Mouse (Mus musculus) midbrain, postnatal 0 days (tissue): ENCODE data around the gene Slfn3. TPM values are rescaled to one million over a fixed set of nuclear protein-coding genes. Genes with fewer than 3 reads are reported as not detected.

ENCODE experiments used
- ATAC-seq: fragments of 200-750 bp; cut with Nextera tagmentation; 2 replicates; pipeline ENCODE4 v1.8.0; 2017; ENCODE audit warnings: moderate number of reproducible peaks, mild to moderate bottlenecking, moderate TSS enrichment, moderate library complexity; ENCODE audit not compliant: low FRiP score
- DNase-seq: peaks from one replicate; pipeline ENCODE4 v3.0.0-alpha.2; 2015; ENCODE audit warnings: low spot score
- H3K27ac ChIP-seq: fragments of 300-500 bp; sonication (generic); 2 replicates; pipeline ENCODE4 v1.5.1; 2014; ENCODE audit warnings: low read depth, mild to moderate bottlenecking, low read length, mixed read lengths
- H3K27me3 ChIP-seq: fragments of 300-500 bp; sonication (generic); 2 replicates; pipeline ENCODE4 v1.6.1; 2014; ENCODE audit warnings: low read length, control low read depth, mixed read lengths; ENCODE audit not compliant: insufficient read depth
- H3K36me3 ChIP-seq: fragments of 300-500 bp; sonication (generic); 2 replicates; pipeline ENCODE4 v1.6.1; 2014; ENCODE audit warnings: low read length, control low read depth, mixed read lengths; ENCODE audit not compliant: insufficient read depth
- H3K4me1 ChIP-seq: fragments of 300-500 bp; sonication (generic); 2 replicates; pipeline ENCODE4 v1.6.1; 2014; ENCODE audit warnings: mild to moderate bottlenecking, control low read depth, antibody characterized with exemption, low read length, mixed read lengths; ENCODE audit not compliant: insufficient read depth
- H3K4me2 ChIP-seq: fragments of 300-500 bp; sonication (generic); 2 replicates; pipeline ENCODE4 v1.6.1; 2014; ENCODE audit warnings: low read depth, mild to moderate bottlenecking, low read length, mixed read lengths; ENCODE audit not compliant: poor library complexity, severe bottlenecking
- H3K4me3 ChIP-seq: fragments of 300-500 bp; sonication (generic); 2 replicates; pipeline ENCODE4 v1.5.1; 2014; ENCODE audit warnings: low read depth, mild to moderate bottlenecking, low read length, moderate library complexity
- H3K9ac ChIP-seq: fragments of 300-500 bp; sonication (generic); replicated peaks from 2 replicates; pipeline ENCODE4 v1.6.1; 2014; ENCODE audit warnings: mild to moderate bottlenecking, low read length, moderate library complexity, mixed read lengths; ENCODE audit not compliant: poor library complexity, severe bottlenecking
- H3K9me3 ChIP-seq: fragments of 300-500 bp; sonication (generic); 2 replicates; pipeline ENCODE4 v1.6.1; 2016; ENCODE audit warnings: low read length, control low read depth
- CTCF ChIP-seq: IDR thresholded peaks from 2 replicates; pipeline ENCODE4 v1.5.1; 2016; ENCODE audit warnings: antibody characterized with exemption, mild to moderate bottlenecking
- WGBS: fragments of 180-500 bp; shearing (Covaris S2); extraction: QIAGEN DNeasy Blood & Tissue Kit; methylation state at CpG from one replicate; pipeline ENCODE4 v1.1.7; 2014; 5-methylcytosine and 5-hydroxymethylcytosine counted together
- polyA plus RNA-seq: library from polyadenylated mRNA; unstranded; fragments of >200 nt; fragmentation: Nextera tagmentation; extraction: Ambion mirVana; gene quantifications from 2 replicates; pipeline ENCODE4 v1.2.1, GENCODE M21; 2015
- total RNA-seq: library from RNA; depleted of rRNA; stranded (reverse); fragments of >200 nt; gene quantifications from 2 replicates; pipeline ENCODE4 v1.2.3, GENCODE M21; 2014; rRNA removed

Slfn3 gene
- total and polyA plus RNA-seq, 2 experiments from 2014 or later: 0.12 to 0.22 TPM

DNA sequence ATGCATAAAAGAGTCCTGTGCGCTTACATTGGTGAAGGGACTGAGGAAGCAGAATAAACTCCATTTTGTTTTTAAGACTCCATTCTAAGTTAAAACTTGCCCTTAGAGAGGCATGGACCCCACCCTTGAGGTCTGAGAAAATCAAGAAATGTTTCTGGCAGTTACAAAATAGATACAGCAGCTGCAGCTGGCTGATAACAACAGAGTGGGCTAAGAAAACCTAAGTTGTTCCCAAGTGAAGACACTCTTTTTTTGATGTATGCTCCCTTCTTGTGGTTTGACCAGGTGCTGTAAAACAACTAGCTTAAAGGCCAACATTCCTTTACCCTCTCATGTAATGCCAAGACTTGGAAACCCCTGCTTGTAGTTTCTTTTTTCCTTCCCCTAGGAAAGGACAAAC, 71.5 kb downstream of the Slfn3 start:
- H3K36me3 ChIP-seq: no peaks in the 10 kb centered on the region
- DNase-seq: no peak
- no peaks in the 10 kb centered on the region for H3K27me3 ChIP-seq
- no peak for TF ChIP-seq CTCF
- H3K27ac ChIP-seq: no peak overlapping the region
- 92% methylated on average over 1 of the region's 1 CpGs for WGBS
- H3K9ac ChIP-seq: no peak overlapping the region
- no peaks in the 10 kb centered on the region for H3K4me1 ChIP-seq
- no peak overlapping the region for H3K4me3 ChIP-seq
- ATAC-seq: no peak
- H3K9me3 ChIP-seq: no peaks in the 10 kb centered on the region
- no peak overlapping the region for H3K4me2 ChIP-seq

DNA sequence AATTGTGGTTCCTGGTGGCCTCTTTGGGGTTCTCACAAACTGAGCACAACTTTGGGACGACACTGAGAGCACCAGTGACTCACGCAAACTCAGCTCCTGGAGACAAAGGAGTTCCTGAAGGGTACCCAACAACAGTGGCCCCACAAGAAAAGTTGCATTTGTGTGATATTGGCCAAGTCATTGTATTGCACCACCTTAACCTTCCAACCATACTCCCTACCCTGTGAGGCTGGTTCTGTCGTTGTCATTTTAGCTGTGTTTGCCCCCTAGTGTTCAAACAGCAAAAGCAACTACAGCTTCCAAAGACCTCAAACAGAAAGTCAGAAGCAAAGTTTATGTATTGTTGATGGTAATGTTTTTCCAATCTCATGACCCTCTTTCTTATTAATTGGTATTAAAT, 72.0 kb downstream of the Slfn3 start:
- TF ChIP-seq CTCF: peak; percentile 67
- whole genome bisulfite sequencing: 59% methylated on average over 3 of the region's 3 CpGs
- Histone ChIP-seq H3K9me3 (no peaks in the 10 kb centered on the region), H3K36me3 (no peaks in the 10 kb centered on the region), H3K4me1 (no peaks in the 10 kb centered on the region), H3K4me3 (no peak overlapping the region), H3K4me2 (no peak overlapping the region), H3K9ac (no peak overlapping the region), H3K27me3 (no peaks in the 10 kb centered on the region), H3K27ac (no peak overlapping the region)
- DNase-seq (peak; percentile 6), ATAC-seq (no peak)

Other genes starting within 250 kb of the Slfn3 start
- 3.9 and 4.0 TPM in 2 replicates for gene Slfn5, start 240.0 kb upstream of the Slfn3 start, total RNA-seq
- 2.0 and 2.5 TPM in 2 replicates for gene Slfn5, start 240.0 kb upstream of the Slfn3 start, polyA plus RNA-seq
- 0.99 and 1.6 TPM in 2 replicates for gene Slfn9, start 199.5 kb upstream of the Slfn3 start, total RNA-seq
- gene Slfn9, start 199.5 kb upstream of the Slfn3 start, polyA plus RNA-seq: 0.52 and 0.53 TPM in 2 replicates
- gene Slfn8, start 170.5 kb upstream of the Slfn3 start, total RNA-seq: 0.16 and 0.52 TPM in 2 replicates
- gene Slfn8, start 170.5 kb upstream of the Slfn3 start, polyA plus RNA-seq: 0.12 and 0.15 TPM in 2 replicates
- 1.7 and 1.9 TPM in 2 replicates for gene Slfn2, start 126.2 kb upstream of the Slfn3 start, total RNA-seq
- 1.4 and 1.8 TPM in 2 replicates for gene Slfn2, start 126.2 kb upstream of the Slfn3 start, polyA plus RNA-seq
- not detected in 2 replicates for gene Slfn1, start 74.5 kb upstream of the Slfn3 start, total RNA-seq
- 0.11 TPM in 1 of 2 replicates, not detected in the other for gene Slfn1, start 74.5 kb upstream of the Slfn3 start, polyA plus RNA-seq
- gene Slfn4, start 16.1 kb upstream of the Slfn3 start, total RNA-seq: 0.90 TPM in 1 of 2 replicates, not detected in the other
- 0.22 TPM in 1 of 2 replicates, not detected in the other for gene Slfn4, start 16.1 kb upstream of the Slfn3 start, polyA plus RNA-seq
- not detected in 2 replicates for gene Slfn14, start 95.4 kb downstream of the Slfn3 start, total RNA-seq
- gene Slfn14, start 95.4 kb downstream of the Slfn3 start, polyA plus RNA-seq: not detected in 2 replicates
- gene Ap2b1, start 107.7 kb downstream of the Slfn3 start, total RNA-seq: 232 and 258 TPM in 2 replicates
- 107 and 110 TPM in 2 replicates for gene Ap2b1, start 107.7 kb downstream of the Slfn3 start, polyA plus RNA-seq
- gene Pex12, start 111.3 kb downstream of the Slfn3 start, total RNA-seq: 9.5 and 10.1 TPM in 2 replicates
- gene Pex12, start 111.3 kb downstream of the Slfn3 start, polyA plus RNA-seq: 10.4 and 11.8 TPM in 2 replicates
- 110 and 126 TPM in 2 replicates for gene Rasl10b, start 217.8 kb downstream of the Slfn3 start, total RNA-seq
- 43.9 and 44.3 TPM in 2 replicates for gene Rasl10b, start 217.8 kb downstream of the Slfn3 start, polyA plus RNA-seq
- gene Gas2l2, start 238.1 kb downstream of the Slfn3 start, total RNA-seq: 0.44 and 0.85 TPM in 2 replicates
- gene Gas2l2, start 238.1 kb downstream of the Slfn3 start, polyA plus RNA-seq: 0.52 and 0.67 TPM in 2 replicates
- not detected in 2 replicates for gene 1700020L24Rik, start 246.3 kb downstream of the Slfn3 start, total RNA-seq
- 0.57 and 0.79 TPM in 2 replicates for gene 1700020L24Rik, start 246.3 kb downstream of the Slfn3 start, polyA plus RNA-seq